Mouse (Mus musculus): ENCODE measurements around the gene Zfhx3.

The Zfhx3 gene

DNA sequence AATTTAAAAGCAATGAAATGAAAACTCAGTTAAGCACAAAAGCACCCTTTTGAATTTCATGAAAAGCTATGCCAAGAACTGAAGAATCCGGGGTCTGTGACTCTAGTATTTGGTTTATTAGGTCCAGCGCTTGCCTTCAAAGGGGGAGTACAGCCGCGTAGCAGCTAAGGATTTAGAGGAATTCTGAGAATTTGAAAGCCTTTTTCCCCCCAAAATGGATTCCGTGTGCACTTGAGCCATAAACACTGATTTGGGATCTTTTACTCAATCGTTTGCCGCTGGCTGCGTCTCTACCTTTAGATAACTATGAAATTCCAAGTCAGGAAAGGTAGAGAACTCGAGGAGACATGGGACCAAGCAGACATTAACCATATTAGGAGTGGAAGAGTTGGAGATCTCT is 300.8 kb downstream of the Zfhx3 start:
- no peak for DNase-seq (ENCODE audit: low spot score)

GRCm38 (mm10) chr8:108244636-108245494 is 302.4 kb downstream of the Zfhx3 start:
- DNase-seq (ENCODE audit: low spot score) = no peak

DNA sequence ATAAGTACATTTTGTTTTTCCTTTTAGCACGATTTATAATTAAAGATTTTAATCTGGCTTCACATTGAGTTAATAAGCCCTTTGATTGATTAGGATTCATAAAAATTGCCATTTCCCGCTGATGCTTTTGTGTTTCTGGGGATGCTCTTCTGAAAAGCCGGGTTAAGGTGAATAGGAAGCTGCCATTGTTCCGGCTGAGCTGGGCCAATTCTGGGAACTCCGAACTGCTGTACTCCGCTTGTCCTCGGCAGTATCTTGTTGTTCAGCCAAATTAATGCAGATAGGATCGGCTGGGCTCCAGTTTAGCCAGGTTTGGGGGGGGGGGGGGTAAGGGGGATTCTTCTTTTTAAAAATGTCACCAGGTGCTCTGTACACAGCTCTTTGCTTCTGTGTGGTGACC is 303.1 kb downstream of the Zfhx3 start:
- DNase-seq (ENCODE audit: low spot score) = no peak

DNA sequence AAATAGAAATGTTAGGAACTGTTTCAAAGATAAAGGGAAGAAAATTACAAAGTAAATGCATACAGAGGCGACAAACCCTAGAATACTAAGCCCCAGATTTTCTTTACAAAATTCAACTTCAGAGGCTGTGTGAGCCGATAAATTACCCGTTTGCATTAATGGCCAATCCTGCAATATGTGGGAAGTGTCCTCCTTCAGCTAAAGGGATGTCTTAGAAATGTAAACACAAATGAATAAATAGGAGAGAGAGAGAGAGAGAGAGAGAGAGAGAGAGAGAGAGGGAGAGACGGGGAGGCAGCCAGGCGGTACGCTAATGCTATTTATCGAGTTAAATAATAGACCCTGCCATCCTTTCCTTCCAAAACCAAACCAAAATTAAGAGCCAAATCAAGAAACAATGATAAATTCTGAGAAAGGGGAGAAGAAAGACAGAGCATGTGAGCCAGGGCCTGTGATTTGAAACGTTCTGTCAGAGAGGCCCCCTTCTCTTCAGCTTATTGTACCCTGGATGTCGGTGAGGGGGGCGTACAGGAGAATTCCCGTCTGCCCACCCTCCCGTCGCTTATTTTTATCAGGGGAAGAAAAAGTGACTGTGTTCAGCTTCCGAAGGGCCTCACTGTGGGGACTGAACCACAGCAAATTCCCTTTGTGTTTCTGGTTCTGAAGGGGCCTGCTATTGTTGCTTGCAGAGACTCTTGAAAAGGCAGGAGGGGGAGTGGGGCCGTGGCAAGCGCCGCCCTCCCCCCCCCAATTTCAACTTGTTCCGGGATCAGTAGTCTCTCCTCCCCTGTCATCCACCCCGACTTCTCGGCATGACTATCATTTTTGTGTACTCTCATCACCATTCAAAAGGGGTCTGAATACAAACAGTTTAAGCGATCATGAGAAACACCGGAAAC is 303.8 kb downstream of the Zfhx3 start:
- DNase-seq (ENCODE audit: low spot score) = no peak

- DNase-seq (ENCODE audit: low spot score) = no peak
Observed at GRCm38 (mm10) chr8:108246934-108247417, 304.5 kb downstream of the Zfhx3 start.

GRCm38 (mm10) chr8:108264593-108265160 is 322.2 kb downstream of the Zfhx3 start:
- no peak for DNase-seq (ENCODE audit: low spot score)

DNA sequence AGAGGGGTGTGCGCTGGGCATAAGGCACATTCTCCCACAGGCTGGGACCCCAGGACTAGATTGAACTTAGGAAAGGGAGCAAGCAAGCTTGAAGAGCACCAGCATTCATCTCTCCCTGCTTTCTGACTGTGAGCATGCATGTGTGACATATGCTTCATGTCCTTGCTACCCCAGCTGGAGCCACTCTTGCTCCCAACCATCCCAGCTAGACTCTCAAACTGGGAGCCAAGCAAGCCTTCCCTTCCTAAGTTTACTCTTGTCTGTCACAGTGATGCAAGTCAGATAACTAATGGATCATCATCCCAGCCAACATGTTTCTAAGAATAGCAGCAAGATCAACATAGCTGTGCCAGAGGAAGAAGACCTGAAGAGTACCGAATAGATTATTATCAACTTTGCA is 335.5 kb downstream of the Zfhx3 start:
- DNase-seq (ENCODE audit: low spot score) = no peak

DNA sequence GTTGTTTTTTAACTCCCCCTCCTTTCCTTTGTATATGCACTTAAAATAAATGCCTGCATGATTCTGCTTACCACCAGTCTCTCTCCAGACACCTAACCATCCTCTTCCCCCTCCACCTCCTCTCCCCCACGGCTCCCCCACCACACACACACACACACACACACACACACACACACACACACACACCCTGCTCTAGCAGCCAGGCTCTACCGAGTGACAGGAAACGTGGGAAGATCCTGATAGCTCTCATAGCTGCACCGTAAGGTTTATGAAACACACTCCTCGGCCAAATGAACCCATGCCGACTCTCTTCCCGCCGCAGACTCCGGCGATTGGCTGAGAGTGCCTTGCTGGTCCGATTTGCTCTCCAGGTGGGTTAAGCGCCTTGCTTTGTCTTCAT is 339.5 kb downstream of the Zfhx3 start:
- DNase-seq (ENCODE audit: low spot score) = no peak

- no peak for DNase-seq (ENCODE audit: low spot score)
Observed at GRCm38 (mm10) chr8:108286117-108286516, 343.7 kb downstream of the Zfhx3 start.

DNA sequence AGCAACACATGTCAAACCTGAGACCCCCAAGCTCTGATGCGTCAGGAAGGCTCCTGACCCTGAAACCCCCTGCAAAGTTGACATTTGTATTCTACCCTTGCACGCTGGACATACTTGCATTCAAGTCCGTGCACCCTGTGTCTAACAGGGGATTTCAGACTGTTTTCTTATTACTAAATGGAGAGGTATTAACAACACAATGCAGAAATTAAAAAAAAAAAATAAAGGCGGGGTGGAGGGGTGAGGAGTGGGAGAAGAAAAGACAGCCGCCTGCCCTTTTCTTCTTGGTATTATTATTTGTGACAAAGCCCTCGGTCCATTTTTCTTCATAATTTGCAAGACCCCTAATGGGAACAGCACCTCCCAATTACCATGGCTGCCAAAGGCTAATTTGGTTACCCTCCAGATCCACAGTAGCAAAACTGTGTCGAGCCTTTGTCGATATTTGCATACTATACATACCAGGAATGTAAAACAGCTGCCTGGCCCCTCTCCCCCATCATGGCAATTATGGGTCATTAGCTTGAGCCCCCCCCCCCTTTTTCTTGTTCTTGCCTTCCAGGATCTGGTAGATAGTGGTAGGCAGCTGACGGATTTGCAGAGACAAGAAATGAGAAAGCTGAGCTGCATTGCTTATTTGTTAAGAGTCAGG is 358.6 kb downstream of the Zfhx3 start:
- DNase-seq (ENCODE audit: low spot score) = no peak

DNA sequence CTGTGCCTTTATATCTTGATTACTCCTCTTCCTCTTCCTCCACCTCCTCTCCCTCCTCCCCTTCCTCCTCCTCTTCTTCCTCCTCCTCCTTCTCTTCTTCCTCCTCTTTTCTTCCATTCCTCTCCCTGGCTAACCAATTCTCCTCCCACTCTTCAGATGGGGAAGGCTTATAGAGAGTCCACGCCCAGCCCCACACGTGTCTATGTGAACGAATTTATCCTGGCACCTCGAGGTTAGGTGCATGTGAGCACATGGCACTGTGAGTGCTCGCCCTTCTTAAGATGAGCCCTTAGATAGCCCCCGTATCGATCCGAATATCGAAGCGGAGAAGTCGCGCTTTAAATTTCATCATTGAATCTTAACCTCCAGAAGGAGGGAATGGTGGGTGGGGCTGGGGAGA is 359.2 kb downstream of the Zfhx3 start:
- no peak for DNase-seq (ENCODE audit: low spot score)

GRCm38 (mm10) chr8:108305368-108305767 is 362.9 kb downstream of the Zfhx3 start:
- DNase-seq (ENCODE audit: low spot score) = no peak

GRCm38 (mm10) chr8:108309525-108310246 is 367.2 kb downstream of the Zfhx3 start:
- DNase-seq (ENCODE audit: low spot score) = no peak

DNA sequence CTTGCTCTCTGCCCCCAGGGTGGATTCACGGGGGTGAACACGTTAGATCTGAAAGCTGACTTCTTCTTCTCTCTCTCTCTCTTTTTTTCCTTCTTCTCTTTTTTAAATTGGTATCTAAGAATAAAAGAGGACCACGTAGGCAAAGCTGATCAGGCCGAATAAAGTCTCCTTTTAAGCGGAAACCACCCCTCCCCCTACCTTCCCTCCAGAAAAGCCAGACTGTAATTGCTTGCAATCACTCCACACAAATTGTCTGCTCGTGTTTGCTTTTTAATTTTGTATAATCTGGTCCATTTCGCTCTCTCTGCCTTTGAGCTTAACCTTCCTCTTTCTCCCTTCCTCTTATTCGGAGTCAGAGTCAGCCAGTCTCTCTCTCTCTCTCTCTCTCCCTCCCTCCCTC is 372.6 kb downstream of the Zfhx3 start:
- DNase-seq (ENCODE audit: low spot score) = no peak

GRCm38 (mm10) chr8:108317532-108318093 is 375.2 kb downstream of the Zfhx3 start:
- no peak for DNase-seq (ENCODE audit: low spot score)

DNA sequence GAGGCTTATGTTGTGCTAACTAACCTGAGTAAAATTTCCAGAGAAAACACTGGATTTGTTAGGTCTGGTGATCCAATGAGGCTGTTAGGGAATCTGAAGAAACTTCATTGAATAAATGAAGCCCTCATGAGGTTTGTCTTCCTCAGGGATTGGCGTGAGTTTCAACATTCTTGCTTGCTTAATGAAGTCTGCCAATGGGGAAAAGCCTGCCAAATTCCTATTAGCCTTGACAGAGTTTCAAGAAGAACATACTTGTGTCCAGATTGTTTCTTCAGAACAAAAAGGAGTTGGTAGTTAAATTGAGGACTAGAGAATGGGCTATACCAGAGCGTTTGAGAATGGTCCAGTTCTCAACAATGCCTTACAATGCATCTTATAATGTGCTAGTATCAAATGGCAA is 385.3 kb downstream of the Zfhx3 start:
- no peak for DNase-seq (ENCODE audit: low spot score)

- DNase-seq (ENCODE audit: low spot score) = no peak
Observed at GRCm38 (mm10) chr8:108348352-108348751, 405.9 kb downstream of the Zfhx3 start.

DNA sequence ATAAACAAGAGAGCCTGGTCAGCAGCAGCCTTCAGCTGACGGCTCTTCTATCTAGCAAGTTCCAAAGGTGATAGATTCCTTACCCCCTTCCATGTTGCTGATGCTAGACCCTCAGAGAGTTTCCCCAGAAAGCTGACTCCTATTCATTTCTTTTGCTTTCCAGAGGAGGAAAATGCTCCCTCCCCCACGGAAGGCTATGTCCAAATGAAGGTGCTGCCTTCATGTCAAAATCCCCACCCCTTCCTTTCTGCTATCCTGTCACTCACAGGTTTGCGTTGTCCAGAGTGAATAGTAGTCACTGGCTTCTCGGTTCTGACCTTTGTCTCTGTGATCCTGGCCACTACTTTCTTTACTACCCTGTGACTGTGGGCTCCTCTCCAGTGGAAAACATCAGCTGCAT is 406.3 kb downstream of the Zfhx3 start:
- DNase-seq (ENCODE audit: low spot score) = no peak

- DNase-seq (ENCODE audit: low spot score) = no peak
Observed at GRCm38 (mm10) chr8:108355119-108355777, 412.8 kb downstream of the Zfhx3 start.

DNA sequence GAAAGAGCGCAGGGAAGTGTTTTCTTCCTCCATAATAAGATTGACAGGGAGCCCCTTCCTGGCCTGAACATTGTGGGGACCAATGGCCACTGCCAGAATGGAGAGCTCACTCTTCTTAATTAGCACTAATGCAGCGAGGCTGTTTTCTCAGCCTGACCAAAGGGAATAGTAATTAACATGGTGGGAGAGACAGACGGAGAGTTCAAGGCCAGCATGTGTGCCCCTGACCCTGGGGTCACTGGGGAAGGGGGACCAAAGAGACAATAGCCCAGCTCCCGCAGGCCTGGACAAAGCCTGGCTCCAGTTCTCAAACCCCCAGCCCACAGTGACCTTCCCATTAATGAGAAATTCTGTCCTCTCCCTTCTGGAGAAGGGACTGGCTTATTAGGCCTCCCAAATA is 419.0 kb downstream of the Zfhx3 start:
- no peak for DNase-seq (ENCODE audit: low spot score)

DNA sequence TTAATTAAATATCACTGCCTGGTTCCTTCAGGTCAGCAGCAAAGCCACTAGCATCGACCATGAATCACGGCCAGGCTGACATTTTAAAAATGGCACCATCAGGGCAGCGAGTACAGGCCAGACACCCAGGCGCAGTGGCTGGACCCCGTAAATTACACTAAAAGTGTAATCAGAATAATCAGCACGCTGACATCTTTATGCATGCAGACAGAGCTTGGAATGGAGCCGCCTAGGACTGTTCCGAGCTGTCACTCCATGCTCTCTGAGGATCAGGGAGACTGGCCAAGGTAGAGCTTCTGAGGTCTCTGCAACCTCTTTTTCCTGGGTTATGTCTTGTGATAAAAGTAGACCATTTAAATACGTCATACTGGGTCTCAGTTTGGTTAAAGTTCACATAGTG is 420.0 kb downstream of the Zfhx3 start:
- DNase-seq (ENCODE audit: low spot score) = no peak

Data from testis, postnatal 14 days (tissue).